Mouse (Mus musculus): ENCODE measurements at regions not wholly inside any gene's neighbourhood (a gene's known extent, or its start where the extent isn't known, plus 50 kb on each side); places are given as distances from the start of the nearest gene placed in this dataset.
"Not testable (repeated sequence)": the region's sequence is repeated elsewhere in the genome, so short reads cannot be mapped to it uniquely, and the experiment has no call there.

GRCm38 (mm10) chr15:25237665-25238664 lies 175.6 kb downstream of the Basp1 start:
- no peak for DNase-seq

- DNase-seq, result no peak
Measured at GRCm38 (mm10) chr15:25236191-25236723, 177.3 kb downstream of the Basp1 start.

GRCm38 (mm10) chr15:25234064-25234700 lies 179.4 kb downstream of the Basp1 start:
- DNase-seq, result no peak

GRCm38 (mm10) chr15:25230213-25230612 lies 183.4 kb downstream of the Basp1 start:
- no peak for DNase-seq

GRCm38 (mm10) chr15:25229807-25230206 lies 183.8 kb downstream of the Basp1 start:
- DNase-seq, result no peak

GRCm38 (mm10) chr15:25227496-25227895 lies 186.1 kb downstream of the Basp1 start:
- no peak for DNase-seq

- DNase-seq, result no peak
Measured at GRCm38 (mm10) chr15:25225936-25226335, 187.6 kb downstream of the Basp1 start.

- no peak for DNase-seq
Measured at GRCm38 (mm10) chr15:25225431-25225830, 188.1 kb downstream of the Basp1 start.

GRCm38 (mm10) chr15:25221749-25222148 lies 191.8 kb downstream of the Basp1 start:
- DNase-seq, result peak; percentile 28

- no peak for DNase-seq
Measured at GRCm38 (mm10) chr15:25216375-25216774, 197.2 kb downstream of the Basp1 start.

- DNase-seq, result no peak
Measured at GRCm38 (mm10) chr15:25202097-25202496, 211.5 kb downstream of the Basp1 start.

- DNase-seq, result not testable (repeated sequence)
Measured at GRCm38 (mm10) chr15:25200249-25200648, 213.3 kb downstream of the Basp1 start.

GRCm38 (mm10) chr15:25187881-25188326 lies 225.7 kb downstream of the Basp1 start:
- DNase-seq, result no peak

GRCm38 (mm10) chr15:25172755-25173154 lies 240.8 kb downstream of the Basp1 start:
- DNase-seq, result no peak

GRCm38 (mm10) chr15:25146371-25146770 lies 267.2 kb downstream of the Basp1 start:
- DNase-seq, result no peak

- DNase-seq, result no peak
Measured at GRCm38 (mm10) chr15:25144228-25144627, 269.3 kb downstream of the Basp1 start.

GRCm38 (mm10) chr15:25140389-25141181 lies 273.0 kb downstream of the Basp1 start:
- DNase-seq, result no peak

GRCm38 (mm10) chr15:25137091-25137490 lies 276.5 kb downstream of the Basp1 start:
- no peak for DNase-seq

GRCm38 (mm10) chr15:25135471-25136262 lies 277.9 kb downstream of the Basp1 start:
- DNase-seq, result no peak

- DNase-seq, result no peak
Measured at GRCm38 (mm10) chr15:25130096-25130495, 283.5 kb downstream of the Basp1 start.

GRCm38 (mm10) chr15:25129572-25129971 lies 284.0 kb downstream of the Basp1 start:
- DNase-seq, result no peak

GRCm38 (mm10) chr15:25120441-25120840 lies 293.1 kb downstream of the Basp1 start:
- DNase-seq, result no peak

All from right cerebral cortex, postnatal 14 days (tissue).